Mouse (Mus musculus) thymus, adult 2 months (tissue): ENCODE measurements around the gene Snx33.

Experiments
- CTCF ChIP-seq: fragments of 200-500 bp; IDR thresholded peaks from 2 replicates; pipeline ENCODE4 v1.5.1; 2012; ENCODE audit warnings: mild to moderate bottlenecking, control low read depth, low read length, moderate library complexity, borderline replicate concordance; ENCODE audit not compliant: control insufficient read depth, poor library complexity, insufficient read depth; ENCODE audit errors: extremely low read depth
- POLR2A ChIP-seq: fragments of 200-500 bp; IDR thresholded peaks from 2 replicates; pipeline ENCODE4 v1.6.1; 2012; ENCODE audit warnings: mild to moderate bottlenecking, low read length, control low read depth, moderate library complexity; ENCODE audit not compliant: control insufficient read depth, poor library complexity, insufficient read depth; ENCODE audit errors: extremely low read depth

- TF ChIP-seq CTCF (no peak), POLR2A (no peak)
These were observed 47.0 kb upstream of the Snx33 start for GRCm38 (mm10) chr9:56975199-56975598.
